In genomic region chr3:95598734-95599133, GRCm38 (mm10) we compare ENCODE assay signal across 23 mouse cellular contexts. TPM values are rescaled to one million over a fixed set of nuclear protein-coding genes. Genes with fewer than 3 reads are reported as not detected.
"Had no signal": no experiment of that assay in that cellular context is flagged by ENCODE, and none has a peak within 500 bp of the region (broad histone marks: within the 10 kb centered on the region; RNA-seq: fewer than 3 reads in every experiment).

No protein-coding gene starts in this region.

- ATAC-seq: liver, postnatal 0 days; lung, postnatal 0 days; midbrain, embryonic 16.5 days had no signal

- H3K27ac ChIP-seq: lung, embryonic 15.5 days; macrophage; neural tube, embryonic 13.5 days; neural tube, embryonic 15.5 days; stomach, embryonic 15.5 days; stomach, postnatal 0 days had no signal

- H3K4me3 ChIP-seq: lung, embryonic 15.5 days; megakaryocyte, embryonic 14.5 days; myocyte; neural tube, embryonic 13.5 days; neural tube, embryonic 15.5 days; stomach, embryonic 15.5 days had no signal

- H3K9ac ChIP-seq: liver, postnatal 0 days; lung, embryonic 15.5 days; neural tube, embryonic 13.5 days; neural tube, embryonic 15.5 days; stomach, embryonic 15.5 days had no signal

- H3K27me3 ChIP-seq: lung, embryonic 15.5 days; megakaryocyte, embryonic 14.5 days; neural tube, embryonic 13.5 days; neural tube, embryonic 15.5 days; stomach, embryonic 15.5 days had no signal

- H3K4me1 ChIP-seq: lung, embryonic 15.5 days; neural tube, embryonic 13.5 days; neural tube, embryonic 15.5 days; stomach, embryonic 15.5 days had no signal

- H3K9me3 ChIP-seq: lung, embryonic 15.5 days; megakaryocyte, embryonic 14.5 days; neural tube, embryonic 13.5 days; neural tube, embryonic 15.5 days; stomach, embryonic 15.5 days had no signal

- DNase-seq: liver, postnatal 0 days; lung, adult 2 months; lung, postnatal 14 days; lung, postnatal 36 days; midbrain, embryonic 14.5 days; right cerebral cortex, postnatal 14 days; thymus, adult 2 months; thymus, postnatal 25 days; thymus, postnatal 4 days had no signal

- H3K4me2 ChIP-seq: lung, embryonic 15.5 days; midbrain, embryonic 11.5 days; neural tube, embryonic 13.5 days; neural tube, embryonic 15.5 days; stomach, embryonic 15.5 days had no signal

RNA-seq across cellular contexts. Expression of gene Hormad1, which starts 39.3 kb away (rescaled TPM):
- polyA plus RNA-seq: liver, postnatal 0 days; lung, adult 2 months; lung, postnatal 0 days; midbrain, embryonic 11.5 days; midbrain, embryonic 14.5 days; midbrain, embryonic 16.5 days; myocyte; neural tube, embryonic 11.5 days; neural tube, embryonic 13.5 days; neural tube, embryonic 15.5 days; spleen, adult 2 months; stomach, embryonic 15.5 days; stomach, postnatal 0 days; thymus, adult 2 months; urinary bladder, adult 2 months had no signal
